Mouse (Mus musculus) brain, embryonic 14.5 days (tissue): ENCODE results near the gene Fbxo27. TPM values are rescaled to one million over a fixed set of nuclear protein-coding genes. Genes with fewer than 3 reads are reported as not detected.
"Not testable (repeated sequence)": the region's sequence is repeated elsewhere in the genome, so short reads cannot be mapped to it uniquely, and the experiment has no call there.

Source experiments
- DNase-seq: peaks from one replicate; pipeline ENCODE4 v3.0.0-alpha.2; 2011; ENCODE audit warnings: low read depth
- CTCF ChIP-seq: fragments of 200-500 bp; IDR thresholded peaks from 2 replicates; pipeline ENCODE4 v1.5.1; 2012; ENCODE audit warnings: inconsistent platforms, mild to moderate bottlenecking, moderate library complexity, borderline replicate concordance; ENCODE audit not compliant: insufficient read depth, insufficient read length; ENCODE audit errors: extremely low read depth
- POLR2A ChIP-seq: fragments of 200-500 bp; IDR thresholded peaks from 2 replicates; pipeline ENCODE4 v1.6.1; 2012; ENCODE audit warnings: mild to moderate bottlenecking, inconsistent platforms, borderline replicate concordance; ENCODE audit not compliant: poor library complexity, insufficient read depth, insufficient read length, severe bottlenecking; ENCODE audit errors: extremely low read depth
- polyA plus RNA-seq: library from polyadenylated mRNA; depleted of rRNA; stranded (reverse); fragments of >200 nt; gene quantifications from 2 replicates; pipeline ENCODE4 v1.2.3, GENCODE M21; 2012; rRNA removed

Fbxo27 gene
- 18.0 and 22.0 TPM in 2 replicates for polyA plus RNA-seq

GRCm38 (mm10) chr7:28692545-28693320 is at the start of gene Fbxo27:
Gene Fbxo27, plus strand, starts transcription at chr7:28692849.
- peak; percentile 33 for DNase-seq
- TF ChIP-seq POLR2A: no peak
- no peak for TF ChIP-seq CTCF

- DNase-seq: no peak
- TF ChIP-seq POLR2A (no peak), CTCF (no peak)
Measured at GRCm38 (mm10) chr7:28645366-28645765, 47.3 kb upstream of the Fbxo27 start.

GRCm38 (mm10) chr7:28645947-28646475 is 46.6 kb upstream of the Fbxo27 start:
- DNase-seq: no peak
- no peak for TF ChIP-seq POLR2A
- TF ChIP-seq CTCF: no peak

- peak; percentile 22; the same call in 1 of the 2 replicates for TF ChIP-seq CTCF
- no peak for TF ChIP-seq POLR2A
- DNase-seq: no peak
Measured at GRCm38 (mm10) chr7:28647016-28647415, 45.6 kb upstream of the Fbxo27 start.

- DNase-seq: no peak
- peak; percentile 26; the same call in 1 of the 2 replicates for TF ChIP-seq CTCF
- no peak for TF ChIP-seq POLR2A
Measured at GRCm38 (mm10) chr7:28651157-28651556, 41.5 kb upstream of the Fbxo27 start.

GRCm38 (mm10) chr7:28656430-28656829 is 36.2 kb upstream of the Fbxo27 start:
- TF ChIP-seq POLR2A (no peak), CTCF (no peak)
- DNase-seq: no peak

GRCm38 (mm10) chr7:28665620-28666579 is 26.7 kb upstream of the Fbxo27 start:
- TF ChIP-seq CTCF: no peak
- no peak for TF ChIP-seq POLR2A
- peak; percentile 78 for DNase-seq

GRCm38 (mm10) chr7:28671172-28671571 is 21.5 kb upstream of the Fbxo27 start:
- DNase-seq: no peak
- TF ChIP-seq POLR2A: no peak

GRCm38 (mm10) chr7:28672276-28672675 is 20.4 kb upstream of the Fbxo27 start:
- DNase-seq: no peak
- TF ChIP-seq CTCF: no peak
- TF ChIP-seq POLR2A: no peak

- DNase-seq: not testable (repeated sequence)
Measured at GRCm38 (mm10) chr7:28672786-28673185, 19.9 kb upstream of the Fbxo27 start.

- TF ChIP-seq CTCF (no peak), POLR2A (no peak)
- DNase-seq: no peak
Measured at GRCm38 (mm10) chr7:28674994-28675393, 17.7 kb upstream of the Fbxo27 start.

GRCm38 (mm10) chr7:28675746-28676145 is 16.9 kb upstream of the Fbxo27 start:
- TF ChIP-seq CTCF: peak; percentile 52; the same call in 1 of the 2 replicates
- no peak for TF ChIP-seq POLR2A
- peak; percentile 16 for DNase-seq
